Mouse (Mus musculus) intestine, embryonic 15.5 days (tissue): ENCODE measurements around the gene Oxct2b. TPM values are rescaled to one million over a fixed set of nuclear protein-coding genes. Genes with fewer than 3 reads are reported as not detected.

Experiments used
- ATAC-seq: fragments of 200-750 bp; cut with Nextera tagmentation; 2 replicates; pipeline ENCODE4 v1.8.0; 2017; ENCODE audit warnings: moderate TSS enrichment, moderate library complexity
- H3K27ac ChIP-seq: fragments of 300-500 bp; sonication (generic); 2 replicates; pipeline ENCODE4 v1.5.1; 2015; ENCODE audit warnings: mild to moderate bottlenecking, inconsistent platforms
- H3K27me3 ChIP-seq: fragments of 300-500 bp; sonication (generic); replicated peaks from 2 replicates; pipeline ENCODE4 v1.6.1; 2015; ENCODE audit warnings: inconsistent platforms
- H3K36me3 ChIP-seq: fragments of 300-500 bp; sonication (generic); 2 replicates; pipeline ENCODE4 v1.6.1; 2015; ENCODE audit warnings: inconsistent platforms
- H3K4me1 ChIP-seq: fragments of 300-500 bp; sonication (generic); replicated peaks from 2 replicates; pipeline ENCODE4 v1.6.1; 2015; ENCODE audit warnings: inconsistent platforms
- H3K4me2 ChIP-seq: fragments of 300-500 bp; sonication (generic); replicated peaks from 2 replicates; pipeline ENCODE4 v1.6.1; 2015; ENCODE audit warnings: mild to moderate bottlenecking, inconsistent platforms
- H3K4me3 ChIP-seq: fragments of 300-500 bp; sonication (generic); replicated peaks from 2 replicates; pipeline ENCODE4 v1.5.1; 2015; ENCODE audit warnings: inconsistent platforms
- H3K9ac ChIP-seq: fragments of 300-500 bp; sonication (generic); 2 replicates; pipeline ENCODE4 v1.6.1; 2015; ENCODE audit warnings: inconsistent platforms
- H3K9me3 ChIP-seq: fragments of 300-500 bp; sonication (generic); 2 replicates; pipeline ENCODE4 v1.6.1; 2016; ENCODE audit warnings: inconsistent platforms
- WGBS: fragments of 180-500 bp; shearing (Covaris S2); methylation state at CpG from one replicate; pipeline ENCODE4 v1.1.7; 2015; 5-methylcytosine and 5-hydroxymethylcytosine counted together
- polyA plus RNA-seq: library from polyadenylated mRNA; unstranded; fragments of >200 nt; fragmentation: Nextera tagmentation; extraction: Ambion mirVana; gene quantifications from 2 replicates; pipeline ENCODE4 v1.2.1, GENCODE M21; 2015

The Oxct2b gene
- polyA plus RNA-seq, result 0.11 TPM in 1 of 2 replicates, not detected in the other

DNA sequence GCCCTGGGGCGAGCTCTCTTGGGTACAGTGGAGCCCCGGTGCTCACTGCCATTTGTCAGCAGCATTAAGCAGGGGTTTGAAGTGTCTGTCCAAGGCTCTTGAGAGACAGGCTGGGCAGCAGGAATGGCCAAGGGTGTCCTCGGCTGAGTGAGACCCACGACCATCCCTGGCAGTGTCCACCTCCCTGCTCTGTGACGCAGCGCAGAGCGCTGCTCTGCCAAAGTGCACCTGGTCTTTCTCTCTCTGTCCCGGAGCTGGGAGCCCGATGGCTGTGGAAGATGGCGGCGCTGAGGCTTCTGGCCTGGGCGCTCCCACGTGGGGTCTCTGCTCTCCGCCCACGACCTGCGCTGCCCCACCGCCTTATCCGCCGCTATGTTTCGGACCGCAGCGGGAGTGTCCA is at the start of gene Oxct2b:
Oxct2b (plus strand) TSS at position 256 of the 400 bp plus-strand sequence.
- H3K9me3 ChIP-seq, result no peaks in the 10 kb centered on the region
- 11% methylated on average over 22 of the region's 22 CpGs for WGBS
- H3K9ac ChIP-seq, result no peak within 1 kb of the TSS
- H3K27ac ChIP-seq, result no peak within 1 kb of the TSS
- H3K27me3 ChIP-seq, result peaks cover 9% of the 10 kb centered on the region
- no peaks in the 10 kb centered on the region for H3K36me3 ChIP-seq
- peak; percentile 22; the same call in 1 of the 2 replicates for ATAC-seq
- peak within 1 kb of the TSS; percentile 70 for H3K4me2 ChIP-seq
- no peaks in the 10 kb centered on the region for H3K4me1 ChIP-seq
- peak within 1 kb of the TSS; percentile 33 for H3K4me3 ChIP-seq

DNA sequence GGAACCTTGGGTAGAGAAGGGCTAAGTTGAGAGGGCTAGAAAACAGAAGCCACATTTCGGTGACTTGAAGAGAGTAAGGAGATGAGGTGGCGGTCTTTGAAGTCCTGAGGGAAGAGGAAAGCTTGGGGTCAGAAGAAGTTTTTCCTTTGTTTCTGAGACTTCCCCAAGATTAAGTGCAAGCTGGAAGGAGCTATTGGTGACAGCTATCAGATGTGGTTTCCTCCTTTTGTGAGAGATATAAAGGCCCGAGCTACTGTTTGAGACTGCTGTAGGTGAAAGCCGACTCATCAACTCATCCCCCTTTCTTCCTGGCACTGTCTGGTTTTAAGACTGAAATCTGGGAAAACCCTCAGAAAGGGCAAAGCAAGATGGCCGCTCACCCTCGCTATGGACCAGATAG is 47.4 kb upstream of the Oxct2b start:
- 82% methylated on average over 6 of the region's 6 CpGs for WGBS
- H3K36me3 ChIP-seq, result no peaks in the 10 kb centered on the region
- ATAC-seq, result no peak
- H3K9me3 ChIP-seq, result no peaks in the 10 kb centered on the region
- no peak overlapping the region for H3K9ac ChIP-seq
- H3K4me3 ChIP-seq, result no peak overlapping the region
- H3K4me2 ChIP-seq, result no peak overlapping the region
- no peaks in the 10 kb centered on the region for H3K4me1 ChIP-seq
- H3K27ac ChIP-seq, result no peak overlapping the region
- H3K27me3 ChIP-seq, result no peaks in the 10 kb centered on the region

DNA sequence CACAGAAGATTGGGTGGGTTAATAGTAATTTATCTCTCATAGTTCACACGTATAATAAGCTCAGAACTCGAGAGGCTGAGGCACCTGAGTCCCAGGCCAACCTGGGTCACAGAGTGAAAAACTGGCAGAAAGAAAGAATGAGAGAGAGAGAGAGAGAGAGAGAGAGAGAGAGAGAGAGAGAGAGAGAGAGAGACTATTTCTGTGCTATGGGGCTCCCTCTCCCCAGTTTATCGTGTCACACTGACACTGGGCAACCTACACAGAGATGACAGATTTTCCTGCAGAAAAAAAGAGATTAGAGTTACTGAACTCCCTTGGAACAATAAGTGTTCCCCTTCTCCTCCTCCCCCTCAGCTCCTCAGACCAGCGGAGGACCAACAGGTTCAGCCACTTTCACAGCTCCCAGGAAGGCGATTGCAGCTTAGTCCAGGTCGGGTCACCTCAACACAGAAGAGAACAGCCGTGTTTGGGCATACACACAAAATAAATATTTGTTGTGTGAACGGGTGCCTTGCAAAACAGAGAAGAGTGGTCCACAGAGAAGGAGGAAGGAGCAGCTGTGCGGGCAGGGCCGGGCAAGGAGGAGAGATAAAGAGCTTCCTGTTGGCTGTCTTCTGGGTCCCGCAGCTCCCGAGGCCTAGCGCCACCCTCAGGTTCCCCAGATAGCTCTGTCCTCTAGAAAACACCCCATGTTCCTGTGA is 44.6 kb upstream of the Oxct2b start:
- Histone ChIP-seq H3K4me2 (peak overlapping the region; percentile 49), H3K9ac (no peak overlapping the region), H3K9me3 (no peaks in the 10 kb centered on the region), H3K36me3 (no peaks in the 10 kb centered on the region), H3K27ac (no peak overlapping the region), H3K4me1 (no peaks in the 10 kb centered on the region), H3K27me3 (no peaks in the 10 kb centered on the region), H3K4me3 (no peak overlapping the region)
- 7% methylated on average over 13 of the region's 13 CpGs for WGBS
- peak; percentile 88 for ATAC-seq

DNA sequence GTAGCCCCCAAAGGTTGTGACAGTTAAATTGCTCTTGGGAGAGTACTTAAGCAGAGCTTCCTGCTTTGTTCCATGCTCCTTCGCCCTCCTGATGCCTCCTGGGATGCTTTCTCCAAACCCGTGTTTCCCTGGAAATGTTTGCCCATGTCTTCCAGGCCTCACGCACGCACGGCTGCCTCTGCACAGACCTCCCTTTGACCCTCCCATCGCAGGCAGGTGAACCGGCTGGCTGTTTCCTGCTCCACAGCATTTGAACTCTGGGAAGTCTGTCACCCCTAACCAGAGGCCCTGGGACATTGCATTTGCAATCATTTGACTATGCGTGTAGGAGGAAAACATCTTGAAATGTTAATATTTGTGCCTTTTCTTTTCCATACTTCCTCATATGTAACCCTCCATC is 39.1 kb upstream of the Oxct2b start:
- H3K4me1 ChIP-seq, result no peaks in the 10 kb centered on the region
- 57% methylated on average over 8 of the region's 8 CpGs for WGBS
- no peak overlapping the region for H3K4me2 ChIP-seq
- no peaks in the 10 kb centered on the region for H3K36me3 ChIP-seq
- H3K27me3 ChIP-seq, result no peaks in the 10 kb centered on the region
- no peak overlapping the region for H3K27ac ChIP-seq
- H3K9ac ChIP-seq, result no peak overlapping the region
- ATAC-seq, result no peak
- H3K9me3 ChIP-seq, result no peaks in the 10 kb centered on the region
- no peak overlapping the region for H3K4me3 ChIP-seq

GRCm38 (mm10) chr4:123078231-123078630 is 37.8 kb upstream of the Oxct2b start:
- H3K27me3 ChIP-seq, result no peaks in the 10 kb centered on the region
- no peak for ATAC-seq
- no peak overlapping the region for H3K4me2 ChIP-seq
- no peak overlapping the region for H3K9ac ChIP-seq
- H3K36me3 ChIP-seq, result no peaks in the 10 kb centered on the region
- WGBS, result 66% methylated on average over 4 of the region's 4 CpGs
- no peak overlapping the region for H3K4me3 ChIP-seq
- no peaks in the 10 kb centered on the region for H3K4me1 ChIP-seq
- no peaks in the 10 kb centered on the region for H3K9me3 ChIP-seq
- H3K27ac ChIP-seq, result no peak overlapping the region

- peak; percentile 50 for ATAC-seq
- no peak overlapping the region for H3K4me3 ChIP-seq
- WGBS, result 37% methylated on average over 13 of the region's 13 CpGs
Measured at GRCm38 (mm10) chr4:123080791-123081190, 35.3 kb upstream of the Oxct2b start.

GRCm38 (mm10) chr4:123082283-123083163 is 33.5 kb upstream of the Oxct2b start:
- H3K27me3 ChIP-seq, result no peaks in the 10 kb centered on the region
- H3K9me3 ChIP-seq, result no peaks in the 10 kb centered on the region
- H3K4me1 ChIP-seq, result no peaks in the 10 kb centered on the region
- no peak overlapping the region for H3K4me2 ChIP-seq
- H3K36me3 ChIP-seq, result no peaks in the 10 kb centered on the region
- H3K27ac ChIP-seq, result no peak overlapping the region
- H3K9ac ChIP-seq, result no peak overlapping the region
- 77% methylated on average over 20 of the region's 20 CpGs for WGBS
- no peak overlapping the region for H3K4me3 ChIP-seq
- ATAC-seq, result peak; percentile 72

More at GRCm38 (mm10) chr4:123080791-123081190, 35.3 kb upstream of the Oxct2b start:
- H3K36me3 ChIP-seq, result no peaks in the 10 kb centered on the region
- no peaks in the 10 kb centered on the region for H3K4me1 ChIP-seq
- no peak overlapping the region for H3K27ac ChIP-seq
- no peak overlapping the region for H3K4me2 ChIP-seq
- H3K9ac ChIP-seq, result no peak overlapping the region
- no peaks in the 10 kb centered on the region for H3K27me3 ChIP-seq
- no peaks in the 10 kb centered on the region for H3K9me3 ChIP-seq

- no peaks in the 10 kb centered on the region for H3K9me3 ChIP-seq
- H3K9ac ChIP-seq, result no peak overlapping the region
- no peak for ATAC-seq
- no peaks in the 10 kb centered on the region for H3K27me3 ChIP-seq
- H3K27ac ChIP-seq, result no peak overlapping the region
- WGBS, result 63% methylated on average over 13 of the region's 13 CpGs
- no peaks in the 10 kb centered on the region for H3K4me1 ChIP-seq
- no peaks in the 10 kb centered on the region for H3K36me3 ChIP-seq
- H3K4me2 ChIP-seq, result no peak overlapping the region
- H3K4me3 ChIP-seq, result no peak overlapping the region
Measured at GRCm38 (mm10) chr4:123083323-123083902, 32.7 kb upstream of the Oxct2b start.

GRCm38 (mm10) chr4:123085290-123085689 is 30.8 kb upstream of the Oxct2b start:
- Histone ChIP-seq H3K27me3 (no peaks in the 10 kb centered on the region), H3K9me3 (no peaks in the 10 kb centered on the region), H3K4me3 (no peak overlapping the region), H3K9ac (no peak overlapping the region), H3K27ac (no peak overlapping the region), H3K4me2 (no peak overlapping the region), H3K36me3 (no peaks in the 10 kb centered on the region), H3K4me1 (no peaks in the 10 kb centered on the region)
- no peak for ATAC-seq
- 70% methylated on average over 2 of the region's 2 CpGs for WGBS

DNA sequence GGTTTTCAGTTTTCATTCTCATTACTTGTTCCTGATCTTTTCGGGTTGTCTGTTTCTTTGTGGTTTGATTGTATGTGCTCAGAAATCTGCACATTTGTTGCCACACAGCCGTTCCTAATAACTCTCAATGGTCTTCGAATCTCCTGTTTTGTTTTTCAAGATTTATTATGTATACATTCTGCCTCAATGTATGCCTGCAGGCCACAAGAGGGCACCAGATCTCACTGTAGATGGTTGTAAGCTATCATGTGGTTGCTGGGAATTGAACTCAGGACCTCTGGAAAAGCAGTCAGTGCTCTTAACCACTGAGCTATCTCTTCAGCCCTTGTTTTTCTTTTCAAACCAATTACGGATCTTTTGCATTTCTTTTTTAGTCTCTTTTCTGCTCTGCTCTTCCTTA is 29.7 kb upstream of the Oxct2b start:
- no peak for ATAC-seq
- H3K36me3 ChIP-seq, result no peaks in the 10 kb centered on the region
- 78% methylated on average over 4 of the region's 4 CpGs for WGBS

GRCm38 (mm10) chr4:123092621-123093020 is 23.4 kb upstream of the Oxct2b start:
- 65% methylated on average over 5 of the region's 5 CpGs for WGBS
- Histone ChIP-seq H3K27ac (0 out of 2 replicates have a peak overlapping the region, but pooled peaks have one; percentile 32), H3K4me3 (no peak overlapping the region), H3K9me3 (no peaks in the 10 kb centered on the region), H3K36me3 (no peaks in the 10 kb centered on the region), H3K4me2 (no peak overlapping the region), H3K9ac (no peak overlapping the region), H3K4me1 (peaks cover 4% of the 10 kb centered on the region; the same call in 1 of the 2 replicates), H3K27me3 (no peaks in the 10 kb centered on the region)
- no peak for ATAC-seq

More for the DNA sequence above, 29.7 kb upstream of the Oxct2b start:
- Histone ChIP-seq H3K9ac (no peak overlapping the region), H3K4me3 (no peak overlapping the region), H3K4me2 (no peak overlapping the region), H3K9me3 (no peaks in the 10 kb centered on the region), H3K4me1 (no peaks in the 10 kb centered on the region), H3K27me3 (no peaks in the 10 kb centered on the region), H3K27ac (no peak overlapping the region)
